Mouse (Mus musculus): ENCODE data around the gene Amy2a2. TPM values are rescaled to one million over a fixed set of nuclear protein-coding genes. Genes with fewer than 3 reads are reported as not detected.
A peak's percentile ranks its signal among the peaks of the same experiment; 100 is the strongest.
"Not testable (repeated sequence)": the region's sequence is repeated elsewhere in the genome, so short reads cannot be mapped to it uniquely, and the experiment has no call there.

Gene Amy2a2
- polyA plus RNA-seq (2014; fragmentation: Nextera tagmentation; extraction: Ambion mirVana) = not detected in 2 replicates

DNA sequence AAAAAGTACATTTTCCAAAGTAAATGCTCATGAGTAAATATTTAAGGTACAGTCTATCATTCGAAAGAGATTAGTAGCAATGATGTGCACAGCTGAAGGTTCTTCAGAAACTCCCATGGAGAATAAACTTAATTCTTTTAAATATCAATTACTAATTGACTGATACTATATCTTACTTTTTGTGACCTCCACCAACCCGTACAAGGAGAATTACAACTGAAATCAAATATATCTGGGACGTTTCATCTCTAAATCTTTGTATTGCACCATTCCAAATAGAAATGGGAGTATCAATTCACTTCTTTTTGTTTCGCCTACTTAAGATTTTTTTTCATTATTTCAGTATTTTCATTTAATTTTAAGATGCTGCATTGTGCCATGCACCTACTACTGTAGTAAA lies at the start of gene Amy2a2:
Gene Amy2a2 (minus strand): TSS at position 101 of the 400 bp plus-strand sequence.
- H3K9me3 ChIP-seq (ENCODE audit: control insufficient read depth, low read length); H3K9ac ChIP-seq (ENCODE audit: low read depth, low read length); H3K4me2 ChIP-seq (replicated peaks; ENCODE audit: low read depth, low read length); H3K27me3 ChIP-seq (ENCODE audit: control insufficient read depth, insufficient read depth, low read length); H3K36me3 ChIP-seq (ENCODE audit: control insufficient read depth, insufficient read depth, low read length); H3K27ac ChIP-seq (ENCODE audit: low read depth, low read length); DNase-seq (ENCODE audit: low spot score); ATAC-seq (ENCODE audit: low FRiP score); H3K4me3 ChIP-seq (ENCODE audit: low read depth, low read length); H3K4me1 ChIP-seq (replicated peaks; ENCODE audit: control insufficient read depth, insufficient read depth, low read length): not testable (repeated sequence)
- no CpG with 5 or more reads among the region's 4 CpGs for WGBS

DNA sequence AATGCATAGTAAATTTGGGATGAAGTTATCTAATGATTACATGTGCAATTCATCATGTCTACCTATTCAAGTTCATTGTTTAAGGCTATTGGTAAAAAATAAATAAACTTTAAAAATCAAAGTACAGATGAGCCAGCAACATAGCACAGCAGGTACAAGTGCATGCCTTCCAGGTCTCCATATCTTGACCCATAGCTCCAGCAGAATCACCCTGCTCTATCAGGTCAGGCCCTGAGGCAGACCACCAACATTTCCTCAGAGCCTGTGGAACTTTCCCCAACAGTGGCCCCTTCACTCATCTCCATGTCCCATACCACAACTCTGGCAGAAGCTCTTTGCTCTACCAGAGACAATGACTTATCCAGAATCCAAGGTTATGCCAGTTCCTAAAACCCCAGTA lies 11.0 kb downstream of the Amy2a2 start:
- not testable (repeated sequence) for H3K4me2 ChIP-seq (replicated peaks; ENCODE audit: low read depth, low read length); H3K9me3 ChIP-seq (ENCODE audit: control insufficient read depth, low read length); ATAC-seq (ENCODE audit: low FRiP score)

DNA sequence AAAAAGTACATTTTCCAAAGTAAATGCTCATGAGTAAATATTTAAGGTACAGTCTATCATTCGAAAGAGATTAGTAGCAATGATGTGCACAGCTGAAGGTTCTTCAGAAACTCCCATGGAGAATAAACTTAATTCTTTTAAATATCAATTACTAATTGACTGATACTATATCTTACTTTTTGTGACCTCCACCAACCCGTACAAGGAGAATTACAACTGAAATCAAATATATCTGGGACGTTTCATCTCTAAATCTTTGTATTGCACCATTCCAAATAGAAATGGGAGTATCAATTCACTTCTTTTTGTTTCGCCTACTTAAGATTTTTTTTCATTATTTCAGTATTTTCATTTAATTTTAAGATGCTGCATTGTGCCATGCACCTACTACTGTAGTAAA lies 32.5 kb downstream of the Amy2a2 start, which contains the start of gene Amy2a3:
Gene Amy2a3 (minus strand): TSS at position 101 of the 400 bp plus-strand sequence.
- ATAC-seq (ENCODE audit: low FRiP score); H3K9ac ChIP-seq (ENCODE audit: low read depth, low read length); H3K9me3 ChIP-seq (ENCODE audit: control insufficient read depth, low read length); H3K4me3 ChIP-seq (ENCODE audit: low read depth, low read length); H3K27ac ChIP-seq (ENCODE audit: low read depth, low read length); H3K36me3 ChIP-seq (ENCODE audit: control insufficient read depth, insufficient read depth, low read length); H3K27me3 ChIP-seq (ENCODE audit: control insufficient read depth, insufficient read depth, low read length); DNase-seq (ENCODE audit: low spot score); H3K4me2 ChIP-seq (replicated peaks; ENCODE audit: low read depth, low read length); H3K4me1 ChIP-seq (replicated peaks; ENCODE audit: control insufficient read depth, insufficient read depth, low read length): not testable (repeated sequence)
- no CpG with 5 or more reads among the region's 4 CpGs for WGBS

More for the DNA sequence above, 11.0 kb downstream of the Amy2a2 start:
- not testable (repeated sequence) for H3K27ac ChIP-seq (ENCODE audit: low read depth, low read length); H3K27me3 ChIP-seq (ENCODE audit: control insufficient read depth, insufficient read depth, low read length); H3K4me1 ChIP-seq (replicated peaks; ENCODE audit: control insufficient read depth, insufficient read depth, low read length); DNase-seq (ENCODE audit: low spot score); H3K36me3 ChIP-seq (ENCODE audit: control insufficient read depth, insufficient read depth, low read length); H3K9ac ChIP-seq (ENCODE audit: low read depth, low read length); H3K4me3 ChIP-seq (ENCODE audit: low read depth, low read length)

DNA sequence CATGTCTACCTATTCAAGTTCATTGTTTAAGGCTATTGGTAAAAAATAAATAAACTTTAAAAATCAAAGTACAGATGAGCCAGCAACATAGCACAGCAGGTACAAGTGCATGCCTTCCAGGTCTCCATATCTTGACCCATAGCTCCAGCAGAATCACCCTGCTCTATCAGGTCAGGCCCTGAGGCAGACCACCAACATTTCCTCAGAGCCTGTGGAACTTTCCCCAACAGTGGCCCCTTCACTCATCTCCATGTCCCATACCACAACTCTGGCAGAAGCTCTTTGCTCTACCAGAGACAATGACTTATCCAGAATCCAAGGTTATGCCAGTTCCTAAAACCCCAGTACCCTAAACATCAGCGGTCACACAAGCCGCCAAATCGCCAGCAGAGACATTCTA lies 43.5 kb downstream of the Amy2a2 start:
- H3K27ac ChIP-seq (ENCODE audit: low read depth, low read length); H3K4me2 ChIP-seq (replicated peaks; ENCODE audit: low read depth, low read length); H3K9me3 ChIP-seq (ENCODE audit: control insufficient read depth, low read length); H3K27me3 ChIP-seq (ENCODE audit: control insufficient read depth, insufficient read depth, low read length); DNase-seq (ENCODE audit: low spot score); H3K4me1 ChIP-seq (replicated peaks; ENCODE audit: control insufficient read depth, insufficient read depth, low read length); H3K4me3 ChIP-seq (ENCODE audit: low read depth, low read length); H3K9ac ChIP-seq (ENCODE audit: low read depth, low read length); H3K36me3 ChIP-seq (ENCODE audit: control insufficient read depth, insufficient read depth, low read length): not testable (repeated sequence)
- ATAC-seq (ENCODE audit: low FRiP score) = peak; percentile 35
- WGBS = no CpG with 5 or more reads among the region's 3 CpGs

Other genes with a start within 250 kb of the Amy2a2 start
- not detected in 2 replicates for gene Amy2a5, start 97.8 kb downstream of the Amy2a2 start, polyA plus RNA-seq (2014; fragmentation: Nextera tagmentation; extraction: Ambion mirVana)
- not detected in 2 replicates for gene Amy2a4, start 65.2 kb downstream of the Amy2a2 start, polyA plus RNA-seq (2014; fragmentation: Nextera tagmentation; extraction: Ambion mirVana)
- not detected in 2 replicates for gene Amy2a3, start 32.6 kb downstream of the Amy2a2 start, polyA plus RNA-seq (2014; fragmentation: Nextera tagmentation; extraction: Ambion mirVana)
- gene Amy2a1, start 175.8 kb upstream of the Amy2a2 start, polyA plus RNA-seq (2014; fragmentation: Nextera tagmentation; extraction: Ambion mirVana) = not detected in 2 replicates

All from hindbrain, embryonic 11.5 days (tissue).